Mouse (Mus musculus) NIH3T3 (cell line): Measurements from ENCODE around the gene Plin3.
A peak's percentile ranks its signal among the peaks of the same experiment; 100 is the strongest.

Experiments
- DNase-seq: peaks from one replicate; pipeline ENCODE4 v3.0.0-alpha.2; 2012; ENCODE audit warnings: low read depth

Gene Plin3

DNA sequence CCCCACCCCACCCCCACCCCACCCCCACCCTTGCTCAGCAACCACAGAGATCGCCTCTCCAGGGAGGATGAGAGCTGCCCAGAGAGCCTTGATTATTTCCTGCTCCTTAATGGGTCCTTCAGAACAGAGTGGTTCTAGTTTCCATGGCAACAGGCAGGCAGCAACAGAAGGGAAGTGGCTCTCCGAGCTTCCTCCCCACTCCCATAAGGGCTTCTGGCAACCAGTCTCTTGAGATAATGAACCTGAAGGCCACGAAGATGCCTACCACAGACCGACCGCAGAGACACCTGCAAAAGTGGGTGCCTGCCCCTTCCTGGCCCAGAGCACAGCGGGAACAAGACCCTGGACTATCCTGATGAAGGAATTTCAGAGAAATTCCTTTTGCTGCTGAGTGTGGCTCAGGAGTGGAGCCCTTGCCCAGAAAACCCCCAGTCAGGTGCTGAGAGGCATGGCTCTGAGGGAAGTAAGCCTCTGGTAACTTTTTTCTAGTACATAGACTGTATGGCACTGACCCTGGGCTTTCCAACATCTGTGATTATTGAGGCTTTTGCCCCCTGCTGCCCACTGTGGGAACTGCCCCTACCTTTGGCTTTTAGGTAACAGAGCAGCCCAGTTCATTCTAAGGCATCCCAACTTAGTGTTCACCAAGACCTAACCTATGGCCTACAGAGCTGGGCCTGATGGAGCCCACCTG lies 41.4 kb downstream of the Plin3 start:
- peak; percentile 82 for DNase-seq

DNA sequence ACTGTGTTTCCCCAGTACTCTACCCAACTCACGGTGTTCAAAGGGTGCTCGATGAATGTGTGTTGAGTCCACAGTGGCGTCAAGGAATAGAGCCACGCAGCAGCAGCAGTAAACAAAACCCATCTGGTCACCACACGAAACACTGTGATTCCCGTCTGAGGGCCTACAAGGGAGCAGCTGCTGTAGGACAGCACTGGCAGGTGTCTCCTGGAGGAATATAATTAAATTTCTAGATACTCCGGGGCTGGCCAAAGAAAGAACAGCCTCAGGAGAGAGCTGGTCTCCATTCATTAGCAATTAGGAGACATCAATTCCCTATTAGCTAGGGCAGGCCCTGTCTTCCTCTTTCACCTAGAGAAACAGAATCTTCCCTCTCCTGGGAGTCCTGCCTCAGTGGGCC lies 47.1 kb downstream of the Plin3 start:
- no peak for DNase-seq

DNA sequence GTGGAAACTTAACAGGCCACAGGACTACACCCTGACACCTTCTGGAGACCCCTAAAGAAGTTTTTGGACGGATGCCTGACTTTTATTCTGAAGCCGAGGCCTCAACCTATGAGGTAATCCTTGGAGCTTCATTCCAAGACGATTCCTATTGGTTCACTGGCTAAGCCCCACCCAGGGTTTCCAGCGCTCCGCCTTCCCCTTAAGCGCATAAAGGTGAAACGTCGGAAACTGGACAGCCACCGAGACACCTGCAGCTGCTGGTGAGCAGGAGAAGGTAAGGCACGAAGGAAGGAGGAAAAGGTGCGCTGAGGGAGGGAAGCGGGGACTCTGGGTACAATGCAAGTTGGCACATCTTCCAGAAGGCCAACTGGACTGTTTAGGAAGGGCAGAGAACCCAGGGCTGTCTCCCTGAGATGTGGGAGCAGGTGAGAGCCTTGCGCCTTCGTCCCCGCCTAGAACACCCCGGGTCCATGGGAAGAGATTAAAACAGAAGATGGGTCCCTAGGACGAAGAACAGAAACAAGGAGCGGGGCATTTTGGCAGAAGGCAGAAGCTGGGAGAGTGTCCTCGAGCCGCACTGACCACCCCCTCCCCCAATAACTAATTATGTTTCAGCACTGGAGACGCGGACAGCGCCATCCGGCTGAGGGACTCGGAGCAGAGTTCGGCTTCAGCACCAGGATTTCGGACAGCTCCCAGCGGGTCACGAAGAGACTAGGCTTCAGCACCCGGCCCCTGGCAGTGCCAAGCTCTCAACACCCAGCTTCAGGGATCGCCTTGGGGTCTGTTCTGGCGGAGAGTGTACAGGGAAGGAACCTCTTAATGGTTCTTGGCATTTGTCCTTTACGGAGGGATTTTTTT lies 50.9 kb downstream of the Plin3 start:
- peak; percentile 91 for DNase-seq

DNA sequence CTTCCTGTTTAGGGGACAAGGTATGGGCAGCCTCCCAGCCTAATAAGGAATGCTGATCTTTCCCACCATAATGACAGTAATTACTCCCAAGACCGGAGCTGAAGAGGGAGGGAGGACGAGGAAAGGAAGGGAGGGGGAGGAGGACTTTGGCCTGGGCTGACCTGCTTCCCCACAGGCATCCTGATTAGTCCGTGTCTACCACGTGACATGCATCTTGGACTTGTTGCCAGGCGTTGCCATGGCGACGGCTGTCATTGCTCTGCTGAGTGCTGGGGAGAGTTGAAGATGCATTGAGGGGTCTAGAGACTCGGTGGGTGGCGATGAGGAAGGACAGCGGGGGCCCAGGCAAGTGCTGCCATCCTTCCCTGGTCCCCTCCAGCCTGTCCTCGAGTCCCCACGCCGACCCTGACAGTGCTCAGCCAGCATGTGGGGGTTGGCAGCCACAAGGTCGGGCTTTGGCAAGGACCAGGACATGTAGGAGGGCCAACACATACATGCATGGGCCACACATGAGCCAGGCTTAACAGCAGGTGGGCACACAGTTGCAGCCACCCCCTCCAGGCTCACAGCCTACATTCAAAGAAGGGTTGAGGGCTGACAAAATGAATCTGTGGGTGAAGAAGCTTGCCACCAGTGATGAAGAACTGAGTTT lies 58.7 kb downstream of the Plin3 start:
- peak; percentile 67 for DNase-seq

DNA sequence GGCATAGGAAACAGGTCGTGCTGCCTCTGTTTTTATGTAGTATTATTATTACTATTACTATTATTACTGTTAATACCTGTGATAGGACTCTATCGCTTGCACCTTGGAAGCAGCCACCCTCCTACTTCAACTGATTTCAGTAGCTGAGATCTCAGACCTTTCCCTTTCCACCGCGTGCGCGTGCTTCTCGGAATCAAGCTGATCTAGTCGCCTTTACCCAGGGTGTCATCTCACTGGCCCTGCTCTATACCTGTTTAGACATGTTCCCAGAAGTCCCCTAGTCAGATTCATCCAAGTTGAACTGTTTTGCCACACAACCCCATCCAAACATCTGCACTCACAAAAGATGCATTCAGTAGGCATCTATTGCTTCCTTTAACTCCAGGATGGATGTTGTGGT lies 59.3 kb downstream of the Plin3 start:
- DNase-seq = no peak

DNA sequence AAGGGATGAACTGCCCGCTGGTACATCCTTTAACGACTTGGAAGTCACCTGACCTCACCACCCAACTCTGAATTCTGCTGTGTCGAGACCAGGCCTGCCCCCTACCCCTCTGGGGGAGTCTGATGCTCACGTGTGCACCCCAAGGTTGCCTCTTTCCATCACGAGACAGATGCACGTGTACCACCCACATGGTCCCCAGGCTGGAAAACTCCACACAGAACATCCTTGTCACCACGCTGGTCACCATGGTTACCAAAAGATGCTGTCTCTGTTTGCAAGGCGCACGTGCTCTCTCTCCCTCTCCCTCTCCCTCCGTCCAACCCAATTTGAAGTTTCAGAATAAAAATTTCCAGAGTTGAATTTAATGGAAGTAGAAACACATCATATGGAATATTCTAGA lies 62.7 kb downstream of the Plin3 start:
- no peak for DNase-seq
